Mouse (Mus musculus) stomach, embryonic 16.5 days (tissue): ENCODE results near the gene Zfp526. TPM values are rescaled to one million over a fixed set of nuclear protein-coding genes. Genes with fewer than 3 reads are reported as not detected.

Experiments used
- ATAC-seq: fragments of 200-750 bp; cut with Nextera tagmentation; 2 replicates; pipeline ENCODE4 v1.8.0; 2017; ENCODE audit warnings: moderate number of reproducible peaks, moderate TSS enrichment; ENCODE audit not compliant: insufficient read depth, low FRiP score
- H3K27ac ChIP-seq: fragments of 300-500 bp; sonication (generic); 2 replicates; pipeline ENCODE4 v1.5.1; 2014; ENCODE audit warnings: low read length
- H3K27me3 ChIP-seq: fragments of 300-500 bp; sonication (generic); 2 replicates; pipeline ENCODE4 v1.6.1; 2014; ENCODE audit warnings: low read length, control low read depth, mixed read lengths; ENCODE audit not compliant: control insufficient read depth, insufficient read depth
- H3K36me3 ChIP-seq: fragments of 300-500 bp; sonication (generic); 2 replicates; pipeline ENCODE4 v1.6.1; 2014; ENCODE audit warnings: low read length; ENCODE audit not compliant: control insufficient read depth, insufficient read depth
- H3K4me1 ChIP-seq: fragments of 300-500 bp; sonication (generic); 2 replicates; pipeline ENCODE4 v1.6.1; 2014; ENCODE audit warnings: low read length, control low read depth, mixed read lengths; ENCODE audit not compliant: control insufficient read depth, insufficient read depth
- H3K4me2 ChIP-seq: fragments of 300-500 bp; sonication (generic); 2 replicates; pipeline ENCODE4 v1.6.1; 2014; ENCODE audit warnings: low read depth, low read length, mixed read lengths
- H3K4me3 ChIP-seq: fragments of 300-500 bp; sonication (generic); replicated peaks from 2 replicates; pipeline ENCODE4 v1.5.1; 2014; ENCODE audit warnings: mild to moderate bottlenecking, low read length
- H3K9ac ChIP-seq: fragments of 300-500 bp; sonication (generic); 2 replicates; pipeline ENCODE4 v1.6.1; 2014; ENCODE audit warnings: low read length
- H3K9me3 ChIP-seq: fragments of 300-500 bp; sonication (generic); replicated peaks from 2 replicates; pipeline ENCODE4 v1.6.1; 2016; ENCODE audit warnings: low read length, control low read depth; ENCODE audit not compliant: control insufficient read depth
- WGBS: fragments of 180-500 bp; shearing (Covaris S2); extraction: QIAGEN DNeasy Blood & Tissue Kit; methylation state at CpG from one replicate; pipeline ENCODE4 v1.1.7; 2014; 5-methylcytosine and 5-hydroxymethylcytosine counted together
- polyA plus RNA-seq: library from polyadenylated mRNA; unstranded; fragments of >200 nt; fragmentation: Nextera tagmentation; extraction: Ambion mirVana; gene quantifications from 2 replicates; pipeline ENCODE4 v1.2.1, GENCODE M21; 2015

Gene Zfp526
- polyA plus RNA-seq, 1 experiment from 2014 or later = 2.9 TPM

DNA sequence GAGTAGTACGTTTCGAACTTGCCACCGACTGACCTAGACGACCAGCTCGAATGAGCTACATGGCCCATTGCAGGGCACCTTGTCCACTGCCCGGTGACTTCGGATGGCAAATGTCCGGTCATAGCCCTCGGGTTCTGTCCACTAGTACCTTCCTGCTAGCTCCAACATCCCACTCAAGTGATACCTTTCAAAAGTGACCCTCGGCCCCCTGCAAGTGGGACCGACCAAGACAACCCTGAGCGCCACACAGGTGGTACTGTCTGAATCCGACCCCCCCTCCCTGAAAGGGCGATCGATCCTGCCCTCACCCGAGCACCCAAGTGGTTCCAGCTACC is 1.8 kb upstream of the Zfp526 start:
- H3K4me2 ChIP-seq = peak overlapping the region; percentile 68
- H3K27me3 ChIP-seq = no peaks in the 10 kb centered on the region
- peak overlapping the region; percentile 72 for H3K4me3 ChIP-seq

DNA sequence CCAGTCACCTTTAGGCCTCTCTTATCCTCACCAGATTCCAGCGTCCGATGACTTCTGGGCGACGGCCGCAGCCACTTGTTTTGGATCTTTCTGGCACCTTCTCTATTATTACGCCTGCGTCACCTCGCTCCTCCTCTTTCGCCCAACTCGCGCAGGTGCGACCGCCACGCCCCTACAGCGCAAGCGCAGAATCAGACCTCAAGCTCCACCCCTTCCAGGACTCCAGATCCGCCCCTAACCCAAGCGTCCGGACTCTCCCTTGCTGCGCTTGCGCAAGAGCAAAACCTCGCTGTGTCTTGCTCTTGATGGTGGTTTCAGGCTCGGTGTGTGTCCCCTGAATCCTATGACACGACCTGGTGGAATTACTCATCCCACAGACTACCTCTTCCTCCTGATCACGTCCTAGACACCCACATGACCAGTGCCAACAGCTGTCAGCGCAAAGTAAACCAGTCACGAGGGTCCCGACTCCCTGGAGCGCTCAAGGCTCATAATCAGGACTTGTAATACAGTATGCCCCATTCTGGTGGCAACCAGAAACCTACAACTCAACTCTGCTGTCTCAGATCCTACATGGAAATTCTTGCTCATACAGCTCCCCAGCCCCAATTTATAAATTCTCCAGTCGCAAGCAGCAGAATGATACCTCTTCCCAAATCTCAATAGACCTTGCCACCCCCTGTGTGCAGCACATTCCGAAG is 1.3 kb upstream of the Zfp526 start:
- Histone ChIP-seq H3K9me3 (no peaks in the 10 kb centered on the region), H3K4me2 (peak overlapping the region; percentile 68), H3K9ac (peak overlapping the region; percentile 83), H3K4me1 (peaks cover 29% of the 10 kb centered on the region), H3K27me3 (no peaks in the 10 kb centered on the region), H3K36me3 (0 out of 2 replicates have a peak, but pooled peaks cover 7% of the 10 kb centered on the region), H3K4me3 (peak overlapping the region; percentile 72), H3K27ac (peak overlapping the region; percentile 88)
- peak; percentile 82 for ATAC-seq
- WGBS = 2% methylated on average over 31 of the region's 31 CpGs

More for the DNA sequence above, 1.8 kb upstream of the Zfp526 start:
- ATAC-seq = no peak; the same call in 1 of the 2 replicates
- peak overlapping the region; percentile 81 for H3K9ac ChIP-seq
- peak overlapping the region; percentile 88 for H3K27ac ChIP-seq
- WGBS = 1% methylated on average over 16 of the region's 16 CpGs
- no peaks in the 10 kb centered on the region for H3K9me3 ChIP-seq
- peaks cover 29% of the 10 kb centered on the region for H3K4me1 ChIP-seq
- H3K36me3 ChIP-seq = 0 out of 2 replicates have a peak, but pooled peaks cover 8% of the 10 kb centered on the region

GRCm38 (mm10) chr7:25220457-25221101 is 646 bp upstream of the Zfp526 start, which contains the start of gene Dedd2:
Gene Dedd2 (minus strand): TSS chr7:25220615.
- H3K4me3 ChIP-seq = peak within 1 kb of the TSS; percentile 72
- ATAC-seq = no peak
- peak within 1 kb of the TSS; percentile 68 for H3K4me2 ChIP-seq

GRCm38 (mm10) chr7:25222275-25222967 is 1.2 kb downstream of the Zfp526 start:
- 78% methylated on average over 10 of the region's 10 CpGs for WGBS
- H3K27ac ChIP-seq = no peak overlapping the region

More at GRCm38 (mm10) chr7:25220457-25221101, 646 bp upstream of the Zfp526 start, which contains the start of gene Dedd2:
- no peaks in the 10 kb centered on the region for H3K9me3 ChIP-seq
- H3K4me1 ChIP-seq = peaks cover 29% of the 10 kb centered on the region
- peak within 1 kb of the TSS; percentile 83 for H3K9ac ChIP-seq
- peak within 1 kb of the TSS; percentile 88 for H3K27ac ChIP-seq
- 5% methylated on average over 20 of the region's 20 CpGs for WGBS
- peaks cover 5% of the 10 kb centered on the region; the same call in 1 of the 2 replicates for H3K36me3 ChIP-seq
- H3K27me3 ChIP-seq = no peaks in the 10 kb centered on the region

GRCm38 (mm10) chr7:25227523-25228300 is 6.5 kb downstream of the Zfp526 start:
- WGBS = 89% methylated on average over 1 of the region's 1 CpGs
- ATAC-seq = no peak
- no peak overlapping the region for H3K4me3 ChIP-seq
- H3K4me2 ChIP-seq = no peak overlapping the region
- no peaks in the 10 kb centered on the region for H3K27me3 ChIP-seq
- H3K27ac ChIP-seq = no peak overlapping the region
- no peaks in the 10 kb centered on the region for H3K9me3 ChIP-seq
- H3K9ac ChIP-seq = no peak overlapping the region
- H3K36me3 ChIP-seq = peaks cover 13% of the 10 kb centered on the region; the same call in 1 of the 2 replicates
- no peaks in the 10 kb centered on the region for H3K4me1 ChIP-seq

More at GRCm38 (mm10) chr7:25222275-25222967, 1.2 kb downstream of the Zfp526 start:
- peaks cover 29% of the 10 kb centered on the region for H3K4me1 ChIP-seq
- no peaks in the 10 kb centered on the region for H3K9me3 ChIP-seq
- peak overlapping the region; percentile 68 for H3K4me2 ChIP-seq
- H3K27me3 ChIP-seq = no peaks in the 10 kb centered on the region
- peak overlapping the region; percentile 83 for H3K9ac ChIP-seq
- peaks cover 9% of the 10 kb centered on the region; the same call in 1 of the 2 replicates for H3K36me3 ChIP-seq
- H3K4me3 ChIP-seq = peak overlapping the region; percentile 72
- no peak for ATAC-seq

DNA sequence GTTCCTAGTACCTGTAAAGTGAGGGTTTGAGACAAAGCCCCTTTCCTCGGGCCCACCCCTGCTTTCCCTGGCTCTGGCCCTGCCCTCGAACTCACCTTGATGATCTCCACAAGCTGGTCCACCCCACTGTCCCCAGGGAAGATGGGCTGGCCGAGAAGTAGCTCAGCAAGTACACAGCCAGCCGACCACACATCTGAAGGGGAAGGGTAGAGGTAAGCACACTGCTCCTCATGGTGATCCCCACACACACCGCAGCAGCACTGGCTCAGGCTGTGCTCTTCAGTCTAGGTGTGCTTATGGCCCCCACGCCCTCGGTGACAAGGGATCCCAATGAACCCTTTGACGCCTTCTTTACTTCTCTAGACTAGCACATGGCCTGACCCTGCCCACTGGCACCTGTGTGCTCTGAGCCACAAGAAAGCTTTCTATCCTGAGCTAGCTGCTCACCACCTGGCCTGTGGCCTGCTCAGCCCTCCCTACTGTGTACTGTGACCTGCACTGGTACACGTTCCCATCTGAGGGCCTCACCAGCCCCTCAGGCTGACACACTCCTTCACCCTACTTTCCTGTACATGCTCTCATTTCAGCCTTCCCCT is 9.6 kb downstream of the Zfp526 start:
- H3K9ac ChIP-seq = no peak overlapping the region
- H3K4me3 ChIP-seq = no peak overlapping the region
- no peaks in the 10 kb centered on the region for H3K9me3 ChIP-seq
- H3K27ac ChIP-seq = no peak overlapping the region
- no peak overlapping the region for H3K4me2 ChIP-seq
- no peak for ATAC-seq
- 85% methylated on average over 9 of the region's 9 CpGs for whole genome bisulfite sequencing
- no peaks in the 10 kb centered on the region for H3K27me3 ChIP-seq
- peaks cover 3% of the 10 kb centered on the region; the same call in 1 of the 2 replicates for H3K4me1 ChIP-seq
- H3K36me3 ChIP-seq = peaks cover 6% of the 10 kb centered on the region; the same call in 1 of the 2 replicates

- Histone ChIP-seq H3K9me3 (no peaks in the 10 kb centered on the region), H3K9ac (no peak overlapping the region), H3K27me3 (no peaks in the 10 kb centered on the region), H3K4me1 (peaks cover 15% of the 10 kb centered on the region), H3K27ac (no peak overlapping the region), H3K4me3 (no peak overlapping the region), H3K36me3 (peaks cover 5% of the 10 kb centered on the region; the same call in 1 of the 2 replicates), H3K4me2 (no peak overlapping the region)
- no peak for ATAC-seq
- WGBS = 48% methylated on average over 5 of the region's 5 CpGs
Observed at GRCm38 (mm10) chr7:25232101-25232648, 10.9 kb downstream of the Zfp526 start.

DNA sequence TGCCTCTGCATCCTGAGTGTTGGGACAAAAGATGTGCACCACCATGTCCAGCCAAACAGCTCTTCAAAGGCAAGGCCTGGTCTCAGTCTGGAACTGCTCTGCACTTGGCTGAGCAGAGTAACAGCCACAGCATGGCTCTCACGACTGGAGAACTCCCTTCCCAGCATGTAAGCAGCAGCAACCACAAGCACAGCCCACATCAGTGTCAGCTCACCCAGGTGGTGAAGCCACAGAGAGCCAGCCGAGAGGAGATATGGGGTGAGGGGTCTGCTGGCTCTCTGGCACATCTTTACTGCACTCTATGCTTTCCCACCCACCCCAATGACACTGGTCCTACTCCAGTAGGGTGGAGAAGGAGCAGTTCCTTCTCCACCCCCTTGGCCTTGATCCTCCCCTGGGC is 11.8 kb downstream of the Zfp526 start:
- H3K27ac ChIP-seq = no peak overlapping the region
- ATAC-seq = no peak
- H3K4me2 ChIP-seq = no peak overlapping the region
- H3K4me3 ChIP-seq = no peak overlapping the region
- no peaks in the 10 kb centered on the region for H3K27me3 ChIP-seq
- WGBS = 69% methylated on average over 2 of the region's 2 CpGs
- peaks cover 2% of the 10 kb centered on the region; the same call in 1 of the 2 replicates for H3K36me3 ChIP-seq
- no peaks in the 10 kb centered on the region for H3K9me3 ChIP-seq
- peaks cover 15% of the 10 kb centered on the region for H3K4me1 ChIP-seq
- H3K9ac ChIP-seq = no peak overlapping the region
